Mouse (Mus musculus): Measurements from ENCODE around the gene Scube2. TPM values are rescaled to one million over a fixed set of nuclear protein-coding genes. Genes with fewer than 3 reads are reported as not detected.

Scube2 gene
- total RNA-seq, 1 experiment from 2014 or later = not detected

DNA sequence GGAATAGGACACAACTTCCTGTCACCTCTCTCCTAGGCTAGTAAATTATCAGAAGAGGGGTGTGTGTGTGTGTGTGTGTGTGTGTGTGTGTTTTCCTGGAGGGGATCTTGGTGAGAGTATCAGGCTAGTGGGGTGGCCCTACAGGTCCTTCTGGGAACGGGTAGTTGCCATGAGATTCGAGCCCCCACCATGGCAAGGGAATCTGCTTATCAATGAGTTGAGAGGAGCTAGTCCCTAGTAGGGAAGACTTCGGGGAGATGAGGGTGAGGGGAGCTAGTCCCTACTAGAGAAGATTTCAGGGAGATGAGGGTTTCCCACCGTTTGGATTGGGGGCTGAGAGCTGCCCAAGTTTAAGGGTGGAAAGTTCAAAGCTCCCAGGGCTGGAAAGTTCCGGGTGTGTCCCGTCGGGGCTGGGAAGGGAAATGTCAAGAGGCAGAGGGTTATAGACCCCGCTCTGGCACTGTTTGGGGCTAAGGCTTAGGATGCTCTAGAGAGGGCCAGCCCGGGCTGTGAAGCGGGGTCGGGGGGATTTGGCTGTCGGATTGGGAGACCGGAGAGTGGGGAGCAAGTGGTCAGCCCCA, 114.0 kb downstream of the Scube2 start:
- ATAC-seq (replicated peaks; ENCODE audit: low read depth, poor library complexity, severe bottlenecking) = peak; percentile 24; the same call in 1 of the 2 replicates

Other genes starting within 250 kb of the Scube2 start
- gene St5, start 162.1 kb downstream of the Scube2 start, total RNA-seq (2017) = 5.6 and 11.7 TPM in 2 replicates
- 29.0 and 61.0 TPM in 2 replicates for gene Akip1, start 162.0 kb downstream of the Scube2 start, total RNA-seq (2017)
- not detected in 2 replicates for gene BC051019, start 141.8 kb downstream of the Scube2 start, total RNA-seq (2017)
- not detected in 2 replicates for gene Ascl3, start 134.0 kb downstream of the Scube2 start, total RNA-seq (2017)
- 11.0 and 21.5 TPM in 2 replicates for gene Tmem9b, start 112.8 kb downstream of the Scube2 start, total RNA-seq (2017)
- gene Nrip3, start 83.7 kb downstream of the Scube2 start, total RNA-seq (2017) = 0.41 and 0.44 TPM in 2 replicates
- 73.3 and 77.4 TPM in 2 replicates for gene Dennd5a, start 94.8 kb upstream of the Scube2 start, total RNA-seq (2017)
- 26.0 and 33.6 TPM in 2 replicates for gene Tmem41b, start 121.2 kb upstream of the Scube2 start, total RNA-seq (2017)
- 253 and 293 TPM in 2 replicates for gene Ipo7, start 152.6 kb upstream of the Scube2 start, total RNA-seq (2017)
- 27.2 and 33.7 TPM in 2 replicates for gene Zfp143, start 195.5 kb upstream of the Scube2 start, total RNA-seq (2017)